Mouse (Mus musculus) adrenal gland, adult 2 months (tissue): ENCODE results near the gene Gm867. TPM values are rescaled to one million over a fixed set of nuclear protein-coding genes. Genes with fewer than 3 reads are reported as not detected.

Source experiments
- DNase-seq: peaks from one replicate; pipeline ENCODE4 v3.0.0; 2021
- polyA plus RNA-seq: library from polyadenylated mRNA; depleted of rRNA; stranded (reverse); fragments of >200 nt; gene quantifications from 2 replicates; pipeline ENCODE4 v1.2.3, GENCODE M21; 2012; rRNA removed
- total RNA-seq, 2 experiments: library from RNA; stranded (reverse); gene quantifications; 2 replicates each; pipeline ENCODE4 v1.2.3; 2021

The Gm867 gene
- total and polyA plus RNA-seq, 3 experiments = 0.93 to 4.0 (median 2.2) TPM

GRCm38 (mm10) chr10:75896208-75896607 lies 44.3 kb downstream of the Gm867 start:
- DNase-seq = no peak

GRCm38 (mm10) chr10:75895730-75896129 lies 44.7 kb downstream of the Gm867 start:
- no peak for DNase-seq

DNA sequence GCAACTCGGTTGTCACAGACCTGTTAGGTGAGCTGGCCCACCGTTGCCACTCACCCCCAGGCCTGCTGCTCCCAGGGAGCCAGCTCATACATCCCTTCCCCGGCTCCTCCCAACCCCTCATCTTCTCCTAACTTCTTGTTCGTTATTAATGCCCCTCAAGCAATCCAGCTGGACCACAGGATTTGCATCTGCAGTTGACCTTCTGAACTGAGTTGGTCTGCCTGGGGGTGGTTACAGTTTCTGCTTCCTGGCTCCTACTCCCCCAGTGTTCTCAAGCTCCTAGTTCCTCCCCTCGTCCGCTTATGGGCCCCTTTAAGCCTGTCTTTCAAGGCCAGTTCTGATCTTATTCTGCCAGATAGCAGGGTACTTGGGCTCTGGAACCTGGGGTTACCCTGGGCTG lies 45.9 kb downstream of the Gm867 start:
- DNase-seq = no peak

GRCm38 (mm10) chr10:75893089-75893750 lies 47.3 kb downstream of the Gm867 start, which contains the start of gene Derl3:
Derl3 (plus strand) TSS chr10:75893413.
- peak; percentile 95 for DNase-seq

- no peak for DNase-seq
Observed at GRCm38 (mm10) chr10:75889406-75890153, 50.9 kb downstream of the Gm867 start.

Other genes with a start within 250 kb of the Gm867 start
- gene Cabin1, start 176.3 kb downstream of the Gm867 start, total RNA-seq = 10 to 100 TPM; 24.2 to 31.9 TPM
- 38.4 and 42.6 TPM in 2 replicates for gene Cabin1, start 176.3 kb downstream of the Gm867 start, polyA plus RNA-seq
- 100 to 1,000 TPM; 177 to 205 TPM for gene Ddt, start 167.3 kb downstream of the Gm867 start, total RNA-seq
- 240 and 255 TPM in 2 replicates for gene Ddt, start 167.3 kb downstream of the Gm867 start, polyA plus RNA-seq
- gene Gm20441, start 159.7 kb downstream of the Gm867 start, total RNA-seq = not detected
- not detected in 2 replicates for gene Gm20441, start 159.7 kb downstream of the Gm867 start, polyA plus RNA-seq
- 10 to 100 TPM; 16.9 to 28.9 TPM for gene Gstt3, start 159.3 kb downstream of the Gm867 start, total RNA-seq
- gene Gstt3, start 159.3 kb downstream of the Gm867 start, polyA plus RNA-seq = 14.6 and 17.2 TPM in 2 replicates
- gene Gstt1, start 142.1 kb downstream of the Gm867 start, total RNA-seq = 10 to 100 TPM; 52.0 to 64.8 TPM
- 50.9 and 61.2 TPM in 2 replicates for gene Gstt1, start 142.1 kb downstream of the Gm867 start, polyA plus RNA-seq
- not detected for gene Gstt4, start 118.1 kb downstream of the Gm867 start, total RNA-seq
- gene Gstt4, start 118.1 kb downstream of the Gm867 start, polyA plus RNA-seq = not detected in 2 replicates
- gene Gstt2, start 103.2 kb downstream of the Gm867 start, total RNA-seq = 10 to 100 TPM; 32.9 to 36.6 TPM
- gene Gstt2, start 103.2 kb downstream of the Gm867 start, polyA plus RNA-seq = 136 and 153 TPM in 2 replicates
- gene Mif, start 80.4 kb downstream of the Gm867 start, total RNA-seq = 100 to 1,000 TPM; 268 to 376 TPM
- gene Mif, start 80.4 kb downstream of the Gm867 start, polyA plus RNA-seq = 1,719 and 1,732 TPM in 2 replicates
- 1 to 10 TPM; 2.1 to 3.9 TPM for gene Derl3, start 47.3 kb downstream of the Gm867 start, total RNA-seq
- gene Derl3, start 47.3 kb downstream of the Gm867 start, polyA plus RNA-seq = 5.4 and 6.0 TPM in 2 replicates
- 10 to 100 TPM; 77.6 to 87.4 TPM for gene Smarcb1, start 19.1 kb downstream of the Gm867 start, total RNA-seq
- gene Smarcb1, start 19.1 kb downstream of the Gm867 start, polyA plus RNA-seq = 103 and 115 TPM in 2 replicates
- 1,000 to 10,000 TPM; 1,273 to 1,367 TPM for gene Chchd10, start 7.5 kb downstream of the Gm867 start, total RNA-seq
- gene Chchd10, start 7.5 kb downstream of the Gm867 start, polyA plus RNA-seq = 4,822 and 7,346 TPM in 2 replicates
- gene Mmp11, start 4.2 kb downstream of the Gm867 start, total RNA-seq = 10 to 100 TPM in 1 of 2 experiments, 1 to 10 TPM in 1; 5.1 to 14.8 TPM
- 26.7 and 48.0 TPM in 2 replicates for gene Mmp11, start 4.2 kb downstream of the Gm867 start, polyA plus RNA-seq
- gene Vpreb3, start 2.4 kb upstream of the Gm867 start, total RNA-seq = not detected
- 1.1 and 2.0 TPM in 2 replicates for gene Vpreb3, start 2.4 kb upstream of the Gm867 start, polyA plus RNA-seq
- gene Gm5134, start 13.8 kb upstream of the Gm867 start, total RNA-seq = not detected
- 0.03 and 0.11 TPM in 2 replicates for gene Gm5134, start 13.8 kb upstream of the Gm867 start, polyA plus RNA-seq
- gene Zfp280b, start 92.0 kb upstream of the Gm867 start, total RNA-seq = 1 to 10 TPM; 5.8 to 9.9 TPM
- gene Zfp280b, start 92.0 kb upstream of the Gm867 start, polyA plus RNA-seq = 3.5 and 3.8 TPM in 2 replicates
- gene Slc5a4b, start 170.3 kb upstream of the Gm867 start, total RNA-seq = not detected
- not detected in 2 replicates for gene Slc5a4b, start 170.3 kb upstream of the Gm867 start, polyA plus RNA-seq
- not detected for gene Slc5a4a, start 206.8 kb upstream of the Gm867 start, total RNA-seq
- not detected in 2 replicates for gene Slc5a4a, start 206.8 kb upstream of the Gm867 start, polyA plus RNA-seq